Comparison of ENCODE assay signal across 10 mouse cellular contexts in genomic region chr1:155108412-155108811, GRCm38 (mm10). TPM values are rescaled to one million over a fixed set of nuclear protein-coding genes. Genes with fewer than 3 reads are reported as not detected.
DNase-seq lines count a peak whose midpoint lies in the region; TF ChIP-seq lines count a peak whose summit lies in the region.
"Had no signal": no experiment of that assay in that cellular context is flagged by ENCODE, and none has a peak within 500 bp of the region (broad histone marks: within the 10 kb centered on the region; RNA-seq: fewer than 3 reads in every experiment).

No protein-coding gene starts in this region.

- no peaks in the 10 kb centered on the region for H3K36me3 ChIP-seq in liver, adult 2 months (ENCODE audit: control insufficient read depth, insufficient read depth, low read length)
- H3K36me3 ChIP-seq: limb, embryonic 15.5 days had no signal

- H3K27me3 ChIP-seq in liver, adult 2 months (ENCODE audit: control insufficient read depth, insufficient read depth, low read length), result no peaks in the 10 kb centered on the region
- H3K27me3 ChIP-seq: limb, embryonic 15.5 days had no signal

- DNase-seq in liver, adult 2 months (ENCODE audit: extremely low read depth, low read depth, low spot score), result peak; percentile 67
- no peak for DNase-seq in liver
- peak; percentile 43 for DNase-seq in Muller cell, postnatal 12 days (ENCODE audit: inconsistent ontology term)
- DNase-seq in retina, postnatal 1 day, result peak; percentile 47
- no peak for DNase-seq in kidney, adult 11 months
- no peak for DNase-seq in thymus, postnatal 14 days
- DNase-seq: cerebellum, adult 8-10 months had no signal

- no peak overlapping the region for H3K9ac ChIP-seq in liver, adult 2 months (ENCODE audit: low read depth, low read length)
- H3K9ac ChIP-seq: limb, embryonic 15.5 days had no signal

- no peak overlapping the region for H3K4me3 ChIP-seq in liver, adult 2 months (ENCODE audit: insufficient read depth, low read depth, low read length)
- peak overlapping the region; percentile 0; the same call in 1 of the 2 replicates for H3K4me3 ChIP-seq in embryonic fibroblast, embryonic 13.5 days (ENCODE audit: insufficient read depth, low read length)
- H3K4me3 ChIP-seq: limb, embryonic 15.5 days had no signal

- peaks cover 4% of the 10 kb centered on the region for H3K4me1 ChIP-seq in liver, adult 2 months (ENCODE audit: control insufficient read depth, insufficient read depth, low read length)
- peaks cover 12% of the 10 kb centered on the region for H3K4me1 ChIP-seq in embryonic fibroblast, embryonic 13.5 days (ENCODE audit: control insufficient read depth, insufficient read depth, low read length)

- WGBS in liver, adult 2 months, result 14% methylated on average over 4 of the region's 4 CpGs

- no peaks in the 10 kb centered on the region for H3K79me2 ChIP-seq in liver, adult 2 months (ENCODE audit: control insufficient read depth, insufficient read depth, low read length)

- no peak for TF ChIP-seq CTCF in liver, adult 2 months (IDR thresholded peaks at IDR 0.05; ENCODE audit: low read depth, low read length)
- no peak for TF ChIP-seq CTCF in embryonic fibroblast, embryonic 13.5 days (IDR thresholded peaks at IDR 0.05; ENCODE audit: borderline replicate concordance, insufficient read depth, low read length)

- H3K27ac ChIP-seq in liver, adult 2 months (replicated peaks; ENCODE audit: insufficient read depth, low read depth, low read length), result no peak overlapping the region
- H3K27ac ChIP-seq in embryonic fibroblast, embryonic 13.5 days (ENCODE audit: insufficient read depth, low read length), result peak overlapping the region; percentile 86
- H3K27ac ChIP-seq: kidney, postnatal 0 days; limb, embryonic 15.5 days had no signal

- no peak for TF ChIP-seq POLR2A in liver, adult 2 months (IDR thresholded peaks at IDR 0.05; ENCODE audit: extremely low read depth, insufficient read depth, low read length)
- no peak for TF ChIP-seq POLR2A in embryonic fibroblast, embryonic 13.5 days (IDR thresholded peaks at IDR 0.05; ENCODE audit: low read depth, low read length)

RNA-seq across cellular contexts. Expression of gene Ier5, which starts 9.0 kb away (rescaled TPM):
- total RNA-seq in liver, adult 2 months (2014; rRNA removed), result 2.8 and 3.2 TPM in 2 replicates
- 2.5 and 2.6 TPM in 2 replicates for polyA plus RNA-seq in liver, adult 2 months (2012; rRNA removed)
- polyA plus RNA-seq in embryonic fibroblast, embryonic 13.5 days (2011; ENCODE audit: insufficient read length, low read depth, missing spikeins), result 37.2 and 48.4 TPM in 2 replicates

RNA-seq across cellular contexts. Expression of gene Mr1, which starts 38.2 kb away (rescaled TPM):
- 3.2 and 6.3 TPM in 2 replicates for total RNA-seq in liver, adult 2 months (2014; rRNA removed)
- polyA plus RNA-seq in liver, adult 2 months (2012; rRNA removed), result 1.1 and 1.6 TPM in 2 replicates
- polyA plus RNA-seq in embryonic fibroblast, embryonic 13.5 days (2011; ENCODE audit: insufficient read length, low read depth, missing spikeins), result 13.4 and 13.8 TPM in 2 replicates

RNA-seq across cellular contexts. Expression of gene Stx6, which starts 50.1 kb away (rescaled TPM):
- 10.3 and 11.7 TPM in 2 replicates for total RNA-seq in liver, adult 2 months (2014; rRNA removed)
- polyA plus RNA-seq in liver, adult 2 months (2012; rRNA removed), result 10.1 and 13.1 TPM in 2 replicates
- polyA plus RNA-seq in embryonic fibroblast, embryonic 13.5 days (2011; ENCODE audit: insufficient read length, low read depth, missing spikeins), result 54.3 and 58.8 TPM in 2 replicates

Comparison
In these comparisons a context has a peak if more than half of its experiments do, and no peak if none do; other contexts are left out.
1. DNase-seq: peak in liver, adult 2 months (single experiment), Muller cell, postnatal 12 days (single experiment) and retina, postnatal 1 day (single experiment); none in liver (single experiment), kidney, adult 11 months (single experiment) and thymus, postnatal 14 days (single experiment).
2. RNA of gene Ier5, which starts 9.0 kb away (polyA plus RNA-seq): 37.2 to 48.4 TPM in embryonic fibroblast, embryonic 13.5 days; 2.5 to 2.6 TPM in liver, adult 2 months; every median in the first group is over 10 times any median in the second.